Mouse (Mus musculus) embryonic fibroblast, embryonic 13.5 days (primary cell): ENCODE measurements around the gene Hist1h3g.

ENCODE experiments used
- CTCF ChIP-seq: IDR thresholded peaks from 2 replicates; pipeline ENCODE4 v1.5.1; 2011; ENCODE audit warnings: mild to moderate bottlenecking, control low read depth, low read length, moderate library complexity, borderline replicate concordance; ENCODE audit not compliant: insufficient read depth
- POLR2A ChIP-seq: IDR thresholded peaks from 2 replicates; pipeline ENCODE4 v1.6.1; 2011; ENCODE audit warnings: low read depth, mild to moderate bottlenecking, control low read depth, low read length, moderate library complexity

DNA sequence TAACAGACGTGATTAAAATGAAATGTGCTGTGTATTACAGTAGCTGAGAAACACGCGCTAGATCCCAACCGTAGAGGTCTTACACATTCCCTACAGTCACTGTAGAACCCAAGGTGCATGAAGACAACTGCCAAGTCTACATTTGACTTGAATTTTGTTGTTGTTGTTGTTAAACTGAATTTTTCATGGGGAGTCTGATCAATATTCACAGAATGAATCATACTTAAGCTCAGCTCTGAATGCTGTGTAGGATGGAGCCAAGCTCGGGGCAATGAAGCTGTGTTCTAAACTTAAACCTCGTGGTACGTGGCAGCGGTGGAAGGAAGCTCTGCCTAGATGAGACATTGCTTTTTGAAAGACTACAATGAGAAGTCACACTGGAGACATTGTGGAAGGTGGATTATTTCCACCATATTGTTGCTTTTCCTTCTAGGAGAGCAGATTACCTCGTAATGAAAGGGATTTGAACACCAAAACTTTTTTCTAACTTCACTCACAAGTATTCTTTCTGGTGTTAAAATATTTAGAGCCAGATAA lies 33.1 kb upstream of the Hist1h3g start:
- TF ChIP-seq POLR2A = no peak
- no peak for TF ChIP-seq CTCF
